Mouse (Mus musculus): ENCODE results near the gene Olfr1185-ps1. TPM values are rescaled to one million over a fixed set of nuclear protein-coding genes. Genes with fewer than 3 reads are reported as not detected.
"Not testable (repeated sequence)": the region's sequence is repeated elsewhere in the genome, so short reads cannot be mapped to it uniquely, and the experiment has no call there.

Olfr1185-ps1 gene
- total RNA-seq (2021) = not detected

GRCm38 (mm10) chr2:88493020-88493419 lies at the start of gene Olfr1185-ps1:
Gene Olfr1185-ps1, plus strand, starts transcription at chr2:88493320.
- DNase-seq (ENCODE audit: extremely low spot score in 1 of 2, low spot score in 1 of 2) = no peak

GRCm38 (mm10) chr2:88449031-88449430 lies 44.1 kb upstream of the Olfr1185-ps1 start, which contains the start of gene Gm13757:
Gene Gm13757, minus strand, starts transcription at chr2:88449131.
- no peak for DNase-seq (ENCODE audit: extremely low spot score in 1 of 2, low spot score in 1 of 2)

GRCm38 (mm10) chr2:88454567-88454966 lies 38.6 kb upstream of the Olfr1185-ps1 start, which contains the start of gene Olfr1183:
Gene Olfr1183, plus strand, starts transcription at chr2:88454867.
- not testable (repeated sequence) for DNase-seq (ENCODE audit: extremely low spot score in 1 of 2, low spot score in 1 of 2)

GRCm38 (mm10) chr2:88483298-88483697 lies 9.8 kb upstream of the Olfr1185-ps1 start, which contains the start of gene Olfr1184:
Gene Olfr1184, plus strand, starts transcription at chr2:88483598.
- DNase-seq (ENCODE audit: extremely low spot score in 1 of 2, low spot score in 1 of 2) = no peak

- DNase-seq (ENCODE audit: extremely low spot score in 1 of 2, low spot score in 1 of 2) = no peak
Measured at GRCm38 (mm10) chr2:88518251-88518650, 25.1 kb downstream of the Olfr1185-ps1 start, which contains the start of gene Olfr1186. Gene Olfr1186, plus strand, starts transcription at chr2:88518551.

GRCm38 (mm10) chr2:88525720-88526119 lies 32.6 kb downstream of the Olfr1185-ps1 start:
- DNase-seq (ENCODE audit: extremely low spot score in 1 of 2, low spot score in 1 of 2) = no peak

Other genes starting within 250 kb of the Olfr1185-ps1 start
- gene Olfr1173, start 213.4 kb upstream of the Olfr1185-ps1 start, total RNA-seq (2021) = not detected
- gene Olfr1174-ps, start 178.2 kb upstream of the Olfr1185-ps1 start, total RNA-seq (2021) = not detected
- gene Olfr1175-ps, start 166.1 kb upstream of the Olfr1185-ps1 start, total RNA-seq (2021) = not detected
- not detected for gene Olfr1176, start 156.6 kb upstream of the Olfr1185-ps1 start, total RNA-seq (2021)
- not detected for gene Olfr1177-ps, start 146.8 kb upstream of the Olfr1185-ps1 start, total RNA-seq (2021)
- not detected for gene Olfr1178, start 106.3 kb upstream of the Olfr1185-ps1 start, total RNA-seq (2021)
- gene Olfr1179, start 86.9 kb upstream of the Olfr1185-ps1 start, total RNA-seq (2021) = not detected
- not detected for gene Olfr1180, start 74.2 kb upstream of the Olfr1185-ps1 start, total RNA-seq (2021)
- gene Olfr1181, start 67.1 kb upstream of the Olfr1185-ps1 start, total RNA-seq (2021) = not detected
- gene Gm13757, start 44.2 kb upstream of the Olfr1185-ps1 start, total RNA-seq (2021) = not detected
- gene Olfr1183, start 38.5 kb upstream of the Olfr1185-ps1 start, total RNA-seq (2021) = not detected
- not detected for gene Olfr1184, start 9.7 kb upstream of the Olfr1185-ps1 start, total RNA-seq (2021)
- gene Olfr1186, start 25.2 kb downstream of the Olfr1185-ps1 start, total RNA-seq (2021) = not detected
- gene Olfr1188, start 63.6 kb downstream of the Olfr1185-ps1 start, total RNA-seq (2021) = not detected
- not detected for gene Olfr1189, start 93.1 kb downstream of the Olfr1185-ps1 start, total RNA-seq (2021)
- under 1 TPM in 1 of 2 experiments, not detected in 1; 0.05 TPM for gene Olfr1191-ps1, start 147.2 kb downstream of the Olfr1185-ps1 start, total RNA-seq (2021)
- not detected for gene Olfr1192-ps1, start 155.2 kb downstream of the Olfr1185-ps1 start, total RNA-seq (2021)
- gene Olfr1193, start 182.3 kb downstream of the Olfr1185-ps1 start, total RNA-seq (2021) = not detected
- gene Olfr1195, start 195.9 kb downstream of the Olfr1185-ps1 start, total RNA-seq (2021) = not detected
- not detected for gene Olfr1196, start 211.3 kb downstream of the Olfr1185-ps1 start, total RNA-seq (2021)
- not detected for gene Olfr1197, start 239.0 kb downstream of the Olfr1185-ps1 start, total RNA-seq (2021)

All from layer of hippocampus, postnatal 25 days (tissue).